Mouse (Mus musculus) CH12.LX (cell line): Measurements from ENCODE around the gene Tspan9.

Source experiments
- CHD2 ChIP-seq: IDR thresholded peaks from 2 replicates; pipeline ENCODE4 v1.6.1; 2011; ENCODE audit warnings: low read length, improper control_type of control experiment
- CTCF ChIP-seq, 2 experiments: IDR thresholded peaks in 1 of 2; conservative IDR thresholded peaks in 1 of 2; 2 replicates each; pipeline ENCODE4 v1.5.1; 2011 to 2012; ENCODE audit warnings: low read depth in 2 of 2, low read length in 2 of 2, improper control_type of control experiment in 1 of 2, inconsistent platforms in 1 of 2, mild to moderate bottlenecking in 1 of 2, moderate library complexity in 1 of 2
- EP300 ChIP-seq: IDR thresholded peaks from 2 replicates; pipeline ENCODE4 v1.6.1; 2011; ENCODE audit warnings: low read length, improper control_type of control experiment
- HCFC1 ChIP-seq: IDR thresholded peaks from 2 replicates; pipeline ENCODE4 v1.6.1; 2012; ENCODE audit warnings: low read depth, mild to moderate bottlenecking, inconsistent platforms, low read length, improper control_type of control experiment
- MAX ChIP-seq: IDR thresholded peaks from 2 replicates; pipeline ENCODE4 v1.6.1; 2011; ENCODE audit warnings: low read length, improper control_type of control experiment
- MYC ChIP-seq: IDR thresholded peaks from 2 replicates; pipeline ENCODE4 v1.6.1; 2011; ENCODE audit warnings: low read depth, mild to moderate bottlenecking, improper control_type of control experiment, low read length
- POLR2A ChIP-seq: IDR thresholded peaks from 2 replicates; pipeline ENCODE4 v1.6.1; 2011; ENCODE audit warnings: low read depth, mild to moderate bottlenecking, improper control_type of control experiment, low read length
- POLR2AphosphoS2 ChIP-seq: IDR thresholded peaks from 2 replicates; pipeline ENCODE4 v1.6.1; 2011; ENCODE audit warnings: low read depth, low read length, improper control_type of control experiment
- SIN3A ChIP-seq: IDR thresholded peaks from 2 replicates; pipeline ENCODE4 v1.6.1; 2012; ENCODE audit warnings: low read length, improper control_type of control experiment, inconsistent platforms
- USF2 ChIP-seq: conservative IDR thresholded peaks from 2 replicates; pipeline ENCODE4 v1.6.1; 2011; ENCODE audit warnings: low read depth, low read length, improper control_type of control experiment
- ZKSCAN1 ChIP-seq: IDR thresholded peaks from 2 replicates; pipeline ENCODE4 v1.6.1; 2012; ENCODE audit warnings: low read depth, inconsistent platforms, low read length, improper control_type of control experiment, borderline replicate concordance

- TF ChIP-seq MAX: no peak
- no peak for TF ChIP-seq POLR2AphosphoS2
- no peak for TF ChIP-seq CTCF (conservative IDR thresholded peaks at IDR 0.05 in 1 of 2, IDR thresholded peaks at IDR 0.05 in 1 of 2; ENCODE audit: low read depth in 2 of 2, low read length in 2 of 2)
- no peak for TF ChIP-seq EP300
- no peak for TF ChIP-seq POLR2A
- TF ChIP-seq ZKSCAN1: no peak
- no peak for TF ChIP-seq SIN3A
- TF ChIP-seq HCFC1: no peak
- TF ChIP-seq USF2: no peak
- no peak for TF ChIP-seq CHD2
- TF ChIP-seq MYC: no peak
These were observed 133.0 kb downstream of the Tspan9 start for GRCm38 (mm10) chr6:128010135-128010971.
